Mouse (Mus musculus): ENCODE data around the gene Atp2c2. TPM values are rescaled to one million over a fixed set of nuclear protein-coding genes. Genes with fewer than 3 reads are reported as not detected.

Gene Atp2c2
- polyA plus RNA-seq, 1 experiment, result 0.05 TPM

- H3K27me3 ChIP-seq (ENCODE audit: control insufficient read depth, insufficient read depth, insufficient read length), result no peaks in the 10 kb centered on the region
- TF ChIP-seq POLR2AphosphoS2 (IDR thresholded peaks at IDR 0.05; ENCODE audit: insufficient read length, low read depth) (no peak), MYOD1 (IDR thresholded peaks at IDR 0.05; ENCODE audit: control insufficient read depth in 1 of 3, insufficient read length in 2 of 3, low read depth in 2 of 3) (peak in 2 of 3 experiments; percentile 15 to 30), MYOG (IDR thresholded peaks at IDR 0.05; ENCODE audit: control insufficient read depth in 1 of 3, insufficient read depth in 1 of 3, insufficient read length in 2 of 3, low read depth in 2 of 3) (no peak), USF1 (IDR thresholded peaks at IDR 0.05; ENCODE audit: low read depth) (no peak)
- H3K79me2 ChIP-seq (ENCODE audit: control insufficient read depth, insufficient read depth), result no peaks in the 10 kb centered on the region
- H3K4me2 ChIP-seq (ENCODE audit: low read depth), result no peak overlapping the region
- no peaks in the 10 kb centered on the region for H3K36me3 ChIP-seq (ENCODE audit: control insufficient read depth, insufficient read depth)
- no peak overlapping the region for H3ac ChIP-seq (ENCODE audit: control insufficient read depth, insufficient read length)
- no peak overlapping the region for H3K4me3 ChIP-seq
Observed at GRCm38 (mm10) chr8:119690602-119691001, 9.2 kb upstream of the Atp2c2 start.

GRCm38 (mm10) chr8:119691989-119692388 is 7.8 kb upstream of the Atp2c2 start:
- Histone ChIP-seq H3ac (ENCODE audit: control insufficient read depth, insufficient read length) (no peak overlapping the region), H3K79me2 (ENCODE audit: control insufficient read depth, insufficient read depth) (no peaks in the 10 kb centered on the region), H3K36me3 (ENCODE audit: control insufficient read depth, insufficient read depth) (no peaks in the 10 kb centered on the region), H3K4me3 (no peak overlapping the region), H3K4me2 (ENCODE audit: low read depth) (no peak overlapping the region), H3K27me3 (ENCODE audit: control insufficient read depth, insufficient read depth, insufficient read length) (no peaks in the 10 kb centered on the region)
- TF ChIP-seq USF1 (IDR thresholded peaks at IDR 0.05; ENCODE audit: low read depth) (no peak), POLR2AphosphoS2 (IDR thresholded peaks at IDR 0.05; ENCODE audit: insufficient read length, low read depth) (no peak), MYOG (IDR thresholded peaks at IDR 0.05; ENCODE audit: control insufficient read depth in 1 of 3, insufficient read depth in 1 of 3, insufficient read length in 2 of 3, low read depth in 2 of 3) (no peak), TCF3 (IDR thresholded peaks at IDR 0.05; ENCODE audit: insufficient read length, low read depth) (no peak), REST (IDR thresholded peaks at IDR 0.05; ENCODE audit: insufficient read depth, insufficient read length) (no peak), SRF (IDR thresholded peaks at IDR 0.05; ENCODE audit: control insufficient read depth, insufficient read length, low read depth) (no peak), TCF12 (IDR thresholded peaks at IDR 0.05; ENCODE audit: insufficient read depth, poor library complexity, severe bottlenecking) (no peak), MAX (IDR thresholded peaks at IDR 0.05; ENCODE audit: low read depth) (no peak), POLR2A (IDR thresholded peaks at IDR 0.05; ENCODE audit: insufficient read length, low read depth) (no peak), E2F4 (IDR thresholded peaks at IDR 0.05; ENCODE audit: insufficient read depth) (no peak), CEBPB (IDR thresholded peaks at IDR 0.05; ENCODE audit: insufficient read depth, poor library complexity, severe bottlenecking) (no peak), MYOD1 (IDR thresholded peaks at IDR 0.05; ENCODE audit: control insufficient read depth in 1 of 3, insufficient read length in 2 of 3, low read depth in 2 of 3) (no peak)

GRCm38 (mm10) chr8:119694696-119695095 is 5.1 kb upstream of the Atp2c2 start:
- H3K4me3 ChIP-seq, result no peak overlapping the region
- H3ac ChIP-seq (ENCODE audit: control insufficient read depth, insufficient read length), result no peak overlapping the region
- H3K79me2 ChIP-seq (ENCODE audit: control insufficient read depth, insufficient read depth), result no peaks in the 10 kb centered on the region
- TF ChIP-seq POLR2A (IDR thresholded peaks at IDR 0.05; ENCODE audit: insufficient read length, low read depth), result no peak
- TF ChIP-seq MAX (IDR thresholded peaks at IDR 0.05; ENCODE audit: low read depth), result no peak
- TF ChIP-seq TCF3 (IDR thresholded peaks at IDR 0.05; ENCODE audit: insufficient read length, low read depth), result no peak
- TF ChIP-seq REST (IDR thresholded peaks at IDR 0.05; ENCODE audit: insufficient read depth, insufficient read length), result no peak
- no peak for TF ChIP-seq CEBPB (IDR thresholded peaks at IDR 0.05; ENCODE audit: insufficient read depth, poor library complexity, severe bottlenecking)
- TF ChIP-seq USF1 (IDR thresholded peaks at IDR 0.05; ENCODE audit: low read depth), result no peak
- no peak for TF ChIP-seq POLR2AphosphoS2 (IDR thresholded peaks at IDR 0.05; ENCODE audit: insufficient read length, low read depth)
- TF ChIP-seq MYOD1 (IDR thresholded peaks at IDR 0.05; ENCODE audit: control insufficient read depth in 1 of 3, insufficient read length in 2 of 3, low read depth in 2 of 3), result no peak
- TF ChIP-seq SRF (IDR thresholded peaks at IDR 0.05; ENCODE audit: control insufficient read depth, insufficient read length, low read depth), result no peak
- no peak for TF ChIP-seq E2F4 (IDR thresholded peaks at IDR 0.05; ENCODE audit: insufficient read depth)
- TF ChIP-seq TCF12 (IDR thresholded peaks at IDR 0.05; ENCODE audit: insufficient read depth, poor library complexity, severe bottlenecking), result no peak
- TF ChIP-seq MYOG (IDR thresholded peaks at IDR 0.05; ENCODE audit: control insufficient read depth in 1 of 3, insufficient read depth in 1 of 3, insufficient read length in 2 of 3, low read depth in 2 of 3), result no peak
- no peaks in the 10 kb centered on the region for H3K36me3 ChIP-seq (ENCODE audit: control insufficient read depth, insufficient read depth)
- no peaks in the 10 kb centered on the region for H3K27me3 ChIP-seq (ENCODE audit: control insufficient read depth, insufficient read depth, insufficient read length)
- H3K4me2 ChIP-seq (ENCODE audit: low read depth), result no peak overlapping the region

GRCm38 (mm10) chr8:119697163-119697562 is 2.6 kb upstream of the Atp2c2 start:
- H3K36me3 ChIP-seq (ENCODE audit: control insufficient read depth, insufficient read depth), result no peaks in the 10 kb centered on the region
- H3K27me3 ChIP-seq (ENCODE audit: control insufficient read depth, insufficient read depth, insufficient read length), result no peaks in the 10 kb centered on the region
- H3ac ChIP-seq (ENCODE audit: control insufficient read depth, insufficient read length), result no peak overlapping the region
- TF ChIP-seq MAX (IDR thresholded peaks at IDR 0.05; ENCODE audit: low read depth) (no peak), MYOD1 (IDR thresholded peaks at IDR 0.05; ENCODE audit: control insufficient read depth in 1 of 3, insufficient read length in 2 of 3, low read depth in 2 of 3) (no peak), USF1 (IDR thresholded peaks at IDR 0.05; ENCODE audit: low read depth) (no peak), E2F4 (IDR thresholded peaks at IDR 0.05; ENCODE audit: insufficient read depth) (no peak), MYOG (IDR thresholded peaks at IDR 0.05; ENCODE audit: control insufficient read depth in 1 of 3, insufficient read depth in 1 of 3, insufficient read length in 2 of 3, low read depth in 2 of 3) (no peak), POLR2A (IDR thresholded peaks at IDR 0.05; ENCODE audit: insufficient read length, low read depth) (no peak), TCF3 (IDR thresholded peaks at IDR 0.05; ENCODE audit: insufficient read length, low read depth) (no peak), CEBPB (IDR thresholded peaks at IDR 0.05; ENCODE audit: insufficient read depth, poor library complexity, severe bottlenecking) (no peak), REST (IDR thresholded peaks at IDR 0.05; ENCODE audit: insufficient read depth, insufficient read length) (no peak), POLR2AphosphoS2 (IDR thresholded peaks at IDR 0.05; ENCODE audit: insufficient read length, low read depth) (no peak), SRF (IDR thresholded peaks at IDR 0.05; ENCODE audit: control insufficient read depth, insufficient read length, low read depth) (no peak), TCF12 (IDR thresholded peaks at IDR 0.05; ENCODE audit: insufficient read depth, poor library complexity, severe bottlenecking) (no peak)
- no peak overlapping the region for H3K4me3 ChIP-seq
- no peak overlapping the region for H3K4me2 ChIP-seq (ENCODE audit: low read depth)
- H3K79me2 ChIP-seq (ENCODE audit: control insufficient read depth, insufficient read depth), result no peaks in the 10 kb centered on the region

- Histone ChIP-seq H3ac (ENCODE audit: control insufficient read depth, insufficient read length) (no peak overlapping the region), H3K79me2 (ENCODE audit: control insufficient read depth, insufficient read depth) (no peaks in the 10 kb centered on the region), H3K4me2 (ENCODE audit: low read depth) (no peak overlapping the region), H3K4me3 (no peak overlapping the region), H3K27me3 (ENCODE audit: control insufficient read depth, insufficient read depth, insufficient read length) (no peaks in the 10 kb centered on the region), H3K36me3 (ENCODE audit: control insufficient read depth, insufficient read depth) (no peaks in the 10 kb centered on the region)
- TF ChIP-seq TCF12 (IDR thresholded peaks at IDR 0.05; ENCODE audit: insufficient read depth, poor library complexity, severe bottlenecking) (no peak), CEBPB (IDR thresholded peaks at IDR 0.05; ENCODE audit: insufficient read depth, poor library complexity, severe bottlenecking) (no peak), REST (IDR thresholded peaks at IDR 0.05; ENCODE audit: insufficient read depth, insufficient read length) (no peak)
Observed at GRCm38 (mm10) chr8:119698960-119699359, 849 bp upstream of the Atp2c2 start.

Measured in myocyte (in vitro differentiated cells).